Mouse (Mus musculus): Measurements from ENCODE around the gene Efcab3. TPM values are rescaled to one million over a fixed set of nuclear protein-coding genes. Genes with fewer than 3 reads are reported as not detected.
A peak's percentile ranks its signal among the peaks of the same experiment; 100 is the strongest.
"Not testable (repeated sequence)": the region's sequence is repeated elsewhere in the genome, so short reads cannot be mapped to it uniquely, and the experiment has no call there.

Efcab3 gene
- polyA plus RNA-seq (2012; ENCODE audit: insufficient read depth, insufficient read length, missing spikeins): not detected in 2 replicates

- H3K4me1 ChIP-seq (ENCODE audit: control insufficient read depth, insufficient read depth, low read length): no peaks in the 10 kb centered on the region
- no peak for TF ChIP-seq CTCF (IDR thresholded peaks at IDR 0.05; ENCODE audit: low read depth, low read length)
- no peak for TF ChIP-seq POLR2A (IDR thresholded peaks at IDR 0.05; ENCODE audit: borderline replicate concordance, low read depth, low read length)
- no peak within 1 kb of the TSS for H3K4me3 ChIP-seq (ENCODE audit: insufficient read depth, low read length)
- no peak within 1 kb of the TSS for H3K27ac ChIP-seq (ENCODE audit: insufficient read depth, low read depth, low read length)
Observed at GRCm38 (mm10) chr11:105063292-105063691, at the start of gene Efcab3. Efcab3 (plus strand) TSS chr11:105063592.

- TF ChIP-seq POLR2A (IDR thresholded peaks at IDR 0.05; ENCODE audit: borderline replicate concordance, low read depth, low read length): no peak
- no peak for TF ChIP-seq CTCF (IDR thresholded peaks at IDR 0.05; ENCODE audit: low read depth, low read length)
- no peak overlapping the region for H3K4me3 ChIP-seq (ENCODE audit: insufficient read depth, low read length)
- H3K27ac ChIP-seq (ENCODE audit: insufficient read depth, low read depth, low read length): no peak overlapping the region
- H3K4me1 ChIP-seq (ENCODE audit: control insufficient read depth, insufficient read depth, low read length): peaks cover 5% of the 10 kb centered on the region
Observed at GRCm38 (mm10) chr11:105021071-105021470, 42.3 kb upstream of the Efcab3 start.

- Histone ChIP-seq H3K4me1 (ENCODE audit: control insufficient read depth, insufficient read depth, low read length) (peaks cover 27% of the 10 kb centered on the region), H3K4me3 (ENCODE audit: insufficient read depth, low read length) (no peak overlapping the region), H3K27ac (ENCODE audit: insufficient read depth, low read depth, low read length) (no peak overlapping the region)
- TF ChIP-seq POLR2A (IDR thresholded peaks at IDR 0.05; ENCODE audit: borderline replicate concordance, low read depth, low read length) (no peak), CTCF (IDR thresholded peaks at IDR 0.05; ENCODE audit: low read depth, low read length) (no peak)
Observed at GRCm38 (mm10) chr11:105028744-105029348, 34.5 kb upstream of the Efcab3 start.

- TF ChIP-seq POLR2A (IDR thresholded peaks at IDR 0.05; ENCODE audit: borderline replicate concordance, low read depth, low read length): no peak
- no peak for TF ChIP-seq CTCF (IDR thresholded peaks at IDR 0.05; ENCODE audit: low read depth, low read length)
- H3K4me1 ChIP-seq (ENCODE audit: control insufficient read depth, insufficient read depth, low read length): peaks cover 27% of the 10 kb centered on the region
- H3K4me3 ChIP-seq (ENCODE audit: insufficient read depth, low read length): no peak overlapping the region
- H3K27ac ChIP-seq (ENCODE audit: insufficient read depth, low read depth, low read length): no peak overlapping the region
Observed at GRCm38 (mm10) chr11:105029525-105029924, 33.9 kb upstream of the Efcab3 start.

GRCm38 (mm10) chr11:105030229-105030628 is 33.2 kb upstream of the Efcab3 start:
- H3K27ac ChIP-seq (ENCODE audit: insufficient read depth, low read depth, low read length): no peak overlapping the region
- H3K4me1 ChIP-seq (ENCODE audit: control insufficient read depth, insufficient read depth, low read length): peaks cover 27% of the 10 kb centered on the region
- H3K4me3 ChIP-seq (ENCODE audit: insufficient read depth, low read length): no peak overlapping the region
- TF ChIP-seq CTCF (IDR thresholded peaks at IDR 0.05; ENCODE audit: low read depth, low read length) (no peak), POLR2A (IDR thresholded peaks at IDR 0.05; ENCODE audit: borderline replicate concordance, low read depth, low read length) (no peak)

GRCm38 (mm10) chr11:105031103-105031502 is 32.3 kb upstream of the Efcab3 start:
- Histone ChIP-seq H3K27ac (ENCODE audit: insufficient read depth, low read depth, low read length) (no peak overlapping the region), H3K4me1 (ENCODE audit: control insufficient read depth, insufficient read depth, low read length) (peaks cover 21% of the 10 kb centered on the region), H3K4me3 (ENCODE audit: insufficient read depth, low read length) (no peak overlapping the region)
- TF ChIP-seq POLR2A (IDR thresholded peaks at IDR 0.05; ENCODE audit: borderline replicate concordance, low read depth, low read length) (no peak), CTCF (IDR thresholded peaks at IDR 0.05; ENCODE audit: low read depth, low read length) (no peak)

GRCm38 (mm10) chr11:105035081-105035480 is 28.3 kb upstream of the Efcab3 start:
- H3K4me1 ChIP-seq (ENCODE audit: control insufficient read depth, insufficient read depth, low read length): peaks cover 6% of the 10 kb centered on the region; the same call in 1 of the 2 replicates
- TF ChIP-seq CTCF (IDR thresholded peaks at IDR 0.05; ENCODE audit: low read depth, low read length) (no peak), POLR2A (IDR thresholded peaks at IDR 0.05; ENCODE audit: borderline replicate concordance, low read depth, low read length) (no peak)

GRCm38 (mm10) chr11:105112448-105112847 is 49.1 kb downstream of the Efcab3 start:
- not testable (repeated sequence) for H3K27ac ChIP-seq (ENCODE audit: insufficient read depth, low read depth, low read length); H3K4me3 ChIP-seq (ENCODE audit: insufficient read depth, low read length)
- peaks cover 12% of the 10 kb centered on the region for H3K4me1 ChIP-seq (ENCODE audit: control insufficient read depth, insufficient read depth, low read length)

More at GRCm38 (mm10) chr11:105035081-105035480, 28.3 kb upstream of the Efcab3 start:
- H3K27ac ChIP-seq (ENCODE audit: insufficient read depth, low read depth, low read length): no peak overlapping the region
- no peak overlapping the region for H3K4me3 ChIP-seq (ENCODE audit: insufficient read depth, low read length)

GRCm38 (mm10) chr11:105117814-105118213 is 54.4 kb downstream of the Efcab3 start:
- Histone ChIP-seq H3K4me1 (ENCODE audit: control insufficient read depth, insufficient read depth, low read length) (peaks cover 16% of the 10 kb centered on the region), H3K4me3 (ENCODE audit: insufficient read depth, low read length) (no peak overlapping the region), H3K27ac (ENCODE audit: insufficient read depth, low read depth, low read length) (no peak overlapping the region)
- TF ChIP-seq POLR2A (IDR thresholded peaks at IDR 0.05; ENCODE audit: borderline replicate concordance, low read depth, low read length) (no peak), CTCF (IDR thresholded peaks at IDR 0.05; ENCODE audit: low read depth, low read length) (no peak)

- TF ChIP-seq POLR2A (IDR thresholded peaks at IDR 0.05; ENCODE audit: borderline replicate concordance, low read depth, low read length): no peak
- TF ChIP-seq CTCF (IDR thresholded peaks at IDR 0.05; ENCODE audit: low read depth, low read length): no peak
- Histone ChIP-seq H3K4me1 (ENCODE audit: control insufficient read depth, insufficient read depth, low read length) (peaks cover 16% of the 10 kb centered on the region), H3K4me3 (ENCODE audit: insufficient read depth, low read length) (peak overlapping the region; percentile 8; the same call in 1 of the 2 replicates), H3K27ac (ENCODE audit: insufficient read depth, low read depth, low read length) (peak overlapping the region; percentile 40)
Observed at GRCm38 (mm10) chr11:105120551-105121061, 57.2 kb downstream of the Efcab3 start.

GRCm38 (mm10) chr11:105121792-105122191 is 58.4 kb downstream of the Efcab3 start:
- H3K4me1 ChIP-seq (ENCODE audit: control insufficient read depth, insufficient read depth, low read length): peaks cover 16% of the 10 kb centered on the region
- not testable (repeated sequence) for H3K4me3 ChIP-seq (ENCODE audit: insufficient read depth, low read length); H3K27ac ChIP-seq (ENCODE audit: insufficient read depth, low read depth, low read length)
